Mouse (Mus musculus) stomach, postnatal 0 days (tissue): ENCODE measurements at regions not wholly inside any gene's neighbourhood (a gene's known extent, or its start where the extent isn't known, plus 50 kb on each side); places are given as distances from the start of the nearest gene placed in this dataset.

Experiments used
- CTCF ChIP-seq: IDR thresholded peaks from 2 replicates; pipeline ENCODE4 v1.5.1; 2016; ENCODE audit warnings: antibody characterized with exemption, low read depth, mild to moderate bottlenecking, moderate library complexity
- EP300 ChIP-seq: optimal IDR thresholded peaks from 2 replicates; pipeline ENCODE3; 2016; ENCODE audit warnings: antibody characterized with exemption

- TF ChIP-seq CTCF (no peak), EP300 (no peak)
Observed at GRCm38 (mm10) chr9:41498326-41498725, 336.8 kb upstream of the Ubash3b start.
